Mouse (Mus musculus) liver, embryonic 16.5 days (tissue): ENCODE measurements around the gene Msl1. TPM values are rescaled to one million over a fixed set of nuclear protein-coding genes. Genes with fewer than 3 reads are reported as not detected.
A peak's percentile ranks its signal among the peaks of the same experiment; 100 is the strongest.
"Not testable (repeated sequence)": the region's sequence is repeated elsewhere in the genome, so short reads cannot be mapped to it uniquely, and the experiment has no call there.

Experiments used
- ATAC-seq: fragments of 200-750 bp; cut with Nextera tagmentation; 2 replicates; pipeline ENCODE4 v1.8.0; 2017; ENCODE audit warnings: low read depth, mild to moderate bottlenecking, moderate number of reproducible peaks, moderate library complexity
- H3K27ac ChIP-seq: fragments of 300-500 bp; sonication (generic); 2 replicates; pipeline ENCODE4 v1.5.1; 2014; ENCODE audit warnings: mild to moderate bottlenecking, low read length
- H3K27me3 ChIP-seq: fragments of 300-500 bp; sonication (generic); 2 replicates; pipeline ENCODE4 v1.6.1; 2014; ENCODE audit warnings: low read depth, low read length, mixed read lengths; ENCODE audit not compliant: control insufficient read depth, insufficient read depth
- H3K36me3 ChIP-seq: fragments of 300-500 bp; sonication (generic); 2 replicates; pipeline ENCODE4 v1.6.1; 2014; ENCODE audit warnings: mild to moderate bottlenecking; ENCODE audit not compliant: control insufficient read depth, insufficient read depth
- H3K4me1 ChIP-seq: fragments of 300-500 bp; sonication (generic); 2 replicates; pipeline ENCODE4 v1.6.1; 2014; ENCODE audit warnings: low read depth, low read length, mixed read lengths; ENCODE audit not compliant: control insufficient read depth
- H3K4me2 ChIP-seq: fragments of 300-500 bp; sonication (generic); 2 replicates; pipeline ENCODE4 v1.6.1; 2014; ENCODE audit warnings: low read depth, low read length, mixed read lengths
- H3K4me3 ChIP-seq: fragments of 300-500 bp; sonication (generic); 2 replicates; pipeline ENCODE4 v1.5.1; 2014; ENCODE audit warnings: low read depth, mild to moderate bottlenecking, low read length
- H3K9ac ChIP-seq: fragments of 300-500 bp; sonication (generic); 2 replicates; pipeline ENCODE4 v1.6.1; 2014; ENCODE audit warnings: low read depth, low read length
- H3K9me3 ChIP-seq: fragments of 300-500 bp; sonication (generic); replicated peaks from 2 replicates; pipeline ENCODE4 v1.6.1; 2016; ENCODE audit warnings: low read length; ENCODE audit not compliant: control insufficient read depth
- WGBS: fragments of 180-500 bp; shearing (Covaris S2); extraction: QIAGEN DNeasy Blood & Tissue Kit; methylation state at CpG from one replicate; pipeline ENCODE4 v1.1.7; 2014; ENCODE audit not compliant: insufficient replicate concordance; 5-methylcytosine and 5-hydroxymethylcytosine counted together
- polyA plus RNA-seq: library from polyadenylated mRNA; unstranded; fragments of >200 nt; fragmentation: Nextera tagmentation; extraction: Ambion mirVana; gene quantifications from 2 replicates; pipeline ENCODE4 v1.2.1, GENCODE M21; 2015

The Msl1 gene
- polyA plus RNA-seq, 1 experiment from 2014 or later: 5.3 TPM

DNA sequence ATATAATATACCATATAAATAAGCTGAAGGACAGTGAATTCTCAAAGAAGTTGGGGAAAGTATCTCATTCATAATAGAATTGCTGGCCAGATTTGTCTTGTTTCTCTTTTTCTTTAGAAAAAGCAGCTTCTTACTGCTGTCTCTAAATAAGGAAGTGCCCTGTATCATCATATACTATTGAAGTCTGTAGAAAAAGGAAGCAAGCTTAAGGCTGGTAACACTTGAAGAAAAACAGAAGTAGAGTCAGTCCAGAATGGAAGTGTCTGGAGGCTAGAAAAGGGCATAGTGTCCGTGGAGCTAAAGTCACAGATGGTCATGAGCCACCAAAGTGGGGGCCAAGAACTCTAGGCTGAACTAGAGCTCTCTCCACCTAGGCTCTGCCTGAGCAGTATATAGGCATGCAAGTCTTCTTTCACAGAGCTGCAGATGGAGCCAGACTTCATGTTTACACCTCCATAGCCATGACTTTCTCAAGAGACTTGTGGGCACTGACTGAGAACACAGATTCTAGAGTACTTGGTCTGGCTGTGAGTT is 21.5 kb downstream of the Msl1 start:
- no peak overlapping the region for H3K4me2 ChIP-seq
- H3K27me3 ChIP-seq: no peaks in the 10 kb centered on the region
- 38% methylated on average over 1 of the region's 1 CpGs for WGBS
- no peak overlapping the region for H3K9ac ChIP-seq
- peaks cover 47% of the 10 kb centered on the region for H3K36me3 ChIP-seq
- H3K9me3 ChIP-seq: no peaks in the 10 kb centered on the region
- no peak overlapping the region for H3K4me3 ChIP-seq
- no peak for ATAC-seq
- no peak overlapping the region for H3K27ac ChIP-seq
- no peaks in the 10 kb centered on the region; the same call in 1 of the 2 replicates for H3K4me1 ChIP-seq

DNA sequence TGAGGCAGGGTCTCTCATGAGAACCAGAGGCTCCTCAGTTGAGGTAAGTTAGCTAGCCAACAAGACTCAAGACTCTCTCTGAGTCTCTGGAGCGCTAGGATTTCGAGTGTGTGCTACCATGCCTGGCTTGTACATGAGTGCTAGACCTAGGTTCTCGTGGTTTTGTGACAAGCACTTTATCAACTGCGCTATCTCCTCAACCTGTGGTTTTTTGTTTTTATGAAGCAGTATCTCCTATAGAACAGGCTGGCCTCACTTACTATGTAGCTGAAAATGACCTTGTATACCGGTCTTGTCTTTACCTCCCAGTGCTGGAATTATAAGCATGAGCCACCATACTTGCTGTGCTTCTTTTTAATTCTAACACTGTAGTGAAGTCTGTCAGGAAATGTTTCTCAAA is 25.7 kb downstream of the Msl1 start:
- Histone ChIP-seq H3K4me3 (no peak overlapping the region), H3K27me3 (no peaks in the 10 kb centered on the region), H3K9me3 (no peaks in the 10 kb centered on the region), H3K27ac (no peak overlapping the region), H3K9ac (no peak overlapping the region), H3K4me2 (no peak overlapping the region), H3K36me3 (peaks cover 55% of the 10 kb centered on the region), H3K4me1 (peaks cover 8% of the 10 kb centered on the region)
- no peak for ATAC-seq
- 35% methylated on average over 5 of the region's 5 CpGs for WGBS

DNA sequence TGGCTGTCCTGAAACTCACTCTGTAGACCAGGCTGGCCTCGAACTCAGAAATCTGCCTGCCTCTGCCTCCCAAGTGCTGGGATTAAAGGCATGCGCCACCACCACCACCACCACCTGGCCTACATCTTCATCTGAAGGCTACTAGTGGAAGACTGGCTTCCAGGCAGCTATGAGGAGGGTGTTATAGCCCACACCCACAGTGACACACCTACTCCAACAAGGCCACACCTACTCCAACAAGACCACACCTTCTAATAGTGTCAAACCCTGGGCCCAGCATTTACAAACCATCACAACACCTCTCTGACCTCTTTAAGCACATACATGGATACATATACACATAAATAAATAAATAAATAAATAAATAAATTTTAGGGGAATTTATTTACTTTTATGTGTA is 30.8 kb downstream of the Msl1 start:
- H3K36me3 ChIP-seq: peaks cover 69% of the 10 kb centered on the region
- not testable (repeated sequence) for H3K9me3 ChIP-seq, H3K27me3 ChIP-seq, H3K4me3 ChIP-seq, H3K27ac ChIP-seq, H3K9ac ChIP-seq, H3K4me2 ChIP-seq
- peaks cover 11% of the 10 kb centered on the region for H3K4me1 ChIP-seq
- ATAC-seq: peak; percentile 55
- 72% methylated on average over 2 of the region's 2 CpGs for WGBS

DNA sequence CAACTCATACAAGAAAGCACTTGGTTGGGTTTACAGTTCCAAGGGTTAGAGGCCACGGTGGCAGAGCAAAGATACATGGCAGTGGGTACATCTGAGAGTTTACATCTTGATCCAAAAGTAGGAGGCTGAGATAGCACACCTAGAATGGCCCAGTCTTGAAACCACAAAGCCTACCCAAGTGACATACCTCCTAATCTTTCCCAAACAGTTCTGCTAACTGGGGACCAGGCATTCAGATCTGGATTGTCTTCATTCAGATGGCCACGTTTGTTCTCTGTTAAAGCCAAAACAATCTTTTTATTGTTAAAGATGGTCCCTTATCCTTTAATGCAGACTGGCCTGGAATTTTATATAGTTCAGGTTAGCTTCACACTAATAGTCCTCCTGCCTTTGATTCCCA is 32.6 kb downstream of the Msl1 start:
- Histone ChIP-seq H3K27ac (no peak overlapping the region), H3K9me3 (no peaks in the 10 kb centered on the region), H3K27me3 (no peaks in the 10 kb centered on the region), H3K9ac (no peak overlapping the region), H3K4me1 (peaks cover 11% of the 10 kb centered on the region), H3K4me3 (no peak overlapping the region), H3K4me2 (no peak overlapping the region), H3K36me3 (peaks cover 69% of the 10 kb centered on the region)
- peak; percentile 20; the same call in 1 of the 2 replicates for ATAC-seq
- 24% methylated on average over 2 of the region's 2 CpGs for WGBS

DNA sequence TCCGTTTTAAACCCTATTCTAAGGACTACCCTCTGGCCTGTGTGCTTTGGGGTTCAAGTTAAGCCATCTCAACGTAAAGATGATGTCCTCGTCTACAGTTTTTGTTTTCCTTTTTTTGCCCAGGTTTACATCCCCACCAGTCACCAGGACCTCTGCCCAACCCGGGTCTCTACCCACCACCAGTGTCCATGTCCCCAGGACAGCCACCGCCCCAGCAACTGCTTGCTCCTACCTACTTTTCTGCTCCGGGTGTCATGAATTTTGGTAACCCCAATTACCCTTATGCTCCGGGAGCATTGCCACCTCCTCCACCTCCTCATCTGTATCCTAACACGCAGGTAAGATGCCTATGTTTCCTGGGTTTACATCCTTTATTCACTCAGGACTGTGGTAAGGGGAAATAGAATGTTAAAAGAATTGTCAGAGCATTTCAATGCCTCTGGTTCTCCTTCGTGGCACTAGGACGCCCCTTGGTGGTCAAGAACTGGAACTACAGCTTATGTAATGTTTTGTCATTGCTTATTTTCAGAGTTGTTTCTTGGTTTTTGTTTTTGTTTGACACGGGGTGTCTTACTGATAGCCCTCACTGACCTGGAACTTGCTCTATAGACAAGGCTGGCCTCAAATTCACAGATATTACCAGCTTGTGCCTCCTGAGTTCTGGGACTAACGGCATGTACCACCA is 33.9 kb downstream of the Msl1 start:
- Histone ChIP-seq H3K9me3 (no peaks in the 10 kb centered on the region), H3K36me3 (peaks cover 69% of the 10 kb centered on the region), H3K9ac (no peak overlapping the region), H3K4me3 (no peak overlapping the region), H3K4me2 (no peak overlapping the region), H3K27ac (no peak overlapping the region), H3K27me3 (no peaks in the 10 kb centered on the region), H3K4me1 (peaks cover 11% of the 10 kb centered on the region)
- ATAC-seq: no peak
- WGBS: 63% methylated on average over 12 of the region's 12 CpGs

DNA sequence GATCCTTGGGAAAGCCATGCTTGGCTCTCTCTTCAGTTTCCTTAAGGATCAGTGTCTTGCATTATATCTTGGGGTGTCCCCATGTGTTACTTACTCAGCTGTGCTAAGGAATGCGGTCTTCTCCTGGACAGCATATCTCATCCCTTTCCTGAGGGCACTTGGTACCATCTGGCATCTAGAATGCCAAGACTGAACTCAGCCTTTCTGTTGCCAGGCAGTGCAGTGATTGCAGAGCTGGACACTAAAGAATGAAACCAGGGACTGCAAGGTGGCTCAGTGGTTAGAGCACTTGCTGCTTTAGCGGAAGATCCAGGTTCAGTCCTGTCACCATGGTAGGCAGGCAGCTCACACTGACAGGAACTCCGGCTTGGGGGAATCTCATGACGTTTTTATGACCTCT is 34.6 kb downstream of the Msl1 start:
- Histone ChIP-seq H3K4me3 (no peak overlapping the region), H3K27ac (no peak overlapping the region), H3K36me3 (peaks cover 64% of the 10 kb centered on the region), H3K27me3 (no peaks in the 10 kb centered on the region), H3K4me1 (peaks cover 11% of the 10 kb centered on the region), H3K9ac (no peak overlapping the region), H3K4me2 (no peak overlapping the region), H3K9me3 (no peaks in the 10 kb centered on the region)
- WGBS: 84% methylated on average over 4 of the region's 4 CpGs
- ATAC-seq: no peak

DNA sequence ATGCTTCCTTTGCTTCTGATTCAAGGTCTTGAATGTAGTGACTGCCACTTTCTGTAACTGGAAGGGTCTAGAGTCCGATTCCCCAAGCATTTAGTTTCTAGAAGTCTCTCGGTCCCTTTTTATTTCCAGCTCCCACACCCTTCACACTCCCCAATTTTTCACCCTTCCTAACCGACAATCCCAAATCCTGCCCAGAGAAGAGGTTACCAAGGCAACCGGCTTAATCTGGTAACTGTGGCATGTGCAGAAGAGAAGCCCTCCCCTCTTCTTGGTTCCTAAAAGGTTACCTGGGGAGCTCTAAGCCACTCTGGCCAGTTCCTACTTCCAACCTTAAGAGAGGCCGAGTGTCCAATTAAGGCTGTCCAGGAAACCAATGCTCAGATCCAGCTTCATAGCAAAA is 40.0 kb downstream of the Msl1 start:
- Histone ChIP-seq H3K27ac (no peak overlapping the region), H3K4me3 (no peak overlapping the region), H3K4me2 (no peak overlapping the region), H3K9me3 (no peaks in the 10 kb centered on the region), H3K4me1 (peaks cover 16% of the 10 kb centered on the region), H3K27me3 (peaks cover 30% of the 10 kb centered on the region), H3K36me3 (peaks cover 26% of the 10 kb centered on the region), H3K9ac (no peak overlapping the region)
- no peak for ATAC-seq
- WGBS: 70% methylated on average over 5 of the region's 5 CpGs

DNA sequence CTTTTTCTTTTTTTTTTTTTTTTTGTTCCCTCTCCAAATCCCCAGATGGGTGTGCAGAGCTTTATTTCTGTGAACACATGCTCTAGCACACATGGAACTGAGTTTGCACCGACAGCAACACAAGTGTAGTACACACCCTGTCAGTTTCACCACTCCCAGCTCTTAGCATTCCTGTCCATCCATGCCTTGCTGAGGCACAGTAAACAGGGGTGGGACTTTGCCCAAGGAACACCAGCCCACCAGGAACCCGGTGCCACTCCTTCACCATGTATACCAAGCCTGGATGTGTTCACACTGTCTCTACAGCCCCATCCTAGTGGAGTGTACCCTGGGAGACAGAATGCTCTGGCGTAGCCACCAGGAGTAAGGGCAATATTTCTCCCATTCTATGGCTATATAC is 40.4 kb downstream of the Msl1 start:
- H3K4me3 ChIP-seq: no peak overlapping the region
- H3K36me3 ChIP-seq: peaks cover 26% of the 10 kb centered on the region
- no peak overlapping the region for H3K27ac ChIP-seq
- no peaks in the 10 kb centered on the region for H3K9me3 ChIP-seq
- H3K9ac ChIP-seq: no peak overlapping the region
- peaks cover 30% of the 10 kb centered on the region for H3K27me3 ChIP-seq
- no peak overlapping the region for H3K4me2 ChIP-seq
- WGBS: 67% methylated on average over 3 of the region's 3 CpGs
- H3K4me1 ChIP-seq: peaks cover 16% of the 10 kb centered on the region
- no peak for ATAC-seq

DNA sequence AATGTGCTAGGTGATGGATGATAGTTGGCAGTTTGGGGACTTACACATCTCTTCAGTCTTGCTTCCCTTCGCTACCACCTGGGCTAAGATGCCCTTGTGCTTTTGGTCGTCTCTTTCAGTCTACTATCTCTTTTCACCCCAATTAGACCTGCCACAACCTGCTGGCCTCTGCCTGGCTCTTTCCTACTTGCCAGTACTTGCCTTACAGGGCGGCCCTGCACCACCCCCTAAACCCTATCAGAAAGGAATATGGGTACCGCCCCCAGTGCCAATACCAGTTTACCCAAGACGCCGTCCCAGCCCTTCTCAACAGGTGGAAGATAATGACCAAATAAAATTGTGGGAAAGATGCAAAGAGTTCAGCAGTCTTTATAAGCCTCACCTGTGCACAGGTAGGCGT is 40.8 kb downstream of the Msl1 start:
- Histone ChIP-seq H3K9ac (no peak overlapping the region), H3K27me3 (peaks cover 30% of the 10 kb centered on the region), H3K27ac (no peak overlapping the region), H3K9me3 (no peaks in the 10 kb centered on the region), H3K4me1 (peaks cover 16% of the 10 kb centered on the region), H3K36me3 (peaks cover 23% of the 10 kb centered on the region), H3K4me3 (peak overlapping the region; percentile 68), H3K4me2 (peak overlapping the region; percentile 98)
- ATAC-seq: peak; percentile 27; the same call in 1 of the 2 replicates
- 30% methylated on average over 7 of the region's 7 CpGs for WGBS
